Mouse (Mus musculus) kidney, embryonic 15.5 days (tissue): ENCODE data around the gene Cdh5. TPM values are rescaled to one million over a fixed set of nuclear protein-coding genes. Genes with fewer than 3 reads are reported as not detected.
A peak's percentile ranks its signal among the peaks of the same experiment; 100 is the strongest.
"Not testable (repeated sequence)": the region's sequence is repeated elsewhere in the genome, so short reads cannot be mapped to it uniquely, and the experiment has no call there.

Source experiments
- ATAC-seq: fragments of 200-750 bp; cut with Nextera tagmentation; replicated peaks from 2 replicates; pipeline ENCODE4 v1.8.0; 2017; ENCODE audit warnings: moderate TSS enrichment; ENCODE audit not compliant: low FRiP score
- H3K27ac ChIP-seq: fragments of 300-500 bp; sonication (generic); 2 replicates; pipeline ENCODE4 v1.5.1; 2015; ENCODE audit warnings: mild to moderate bottlenecking, inconsistent platforms
- H3K27me3 ChIP-seq: fragments of 300-500 bp; sonication (generic); 2 replicates; pipeline ENCODE4 v1.6.1; 2015; ENCODE audit warnings: inconsistent platforms
- H3K36me3 ChIP-seq: fragments of 300-500 bp; sonication (generic); 2 replicates; pipeline ENCODE4 v1.6.1; 2015; ENCODE audit warnings: inconsistent platforms
- H3K4me1 ChIP-seq: fragments of 300-500 bp; sonication (generic); 2 replicates; pipeline ENCODE4 v1.6.1; 2015; ENCODE audit warnings: inconsistent platforms
- H3K4me2 ChIP-seq: fragments of 300-500 bp; sonication (generic); 2 replicates; pipeline ENCODE4 v1.6.1; 2015; ENCODE audit warnings: moderate library complexity, mild to moderate bottlenecking, inconsistent platforms
- H3K4me3 ChIP-seq: fragments of 300-500 bp; sonication (generic); replicated peaks from 2 replicates; pipeline ENCODE4 v1.5.1; 2015; ENCODE audit warnings: mild to moderate bottlenecking, inconsistent platforms
- H3K9ac ChIP-seq: fragments of 300-500 bp; sonication (generic); 2 replicates; pipeline ENCODE4 v1.6.1; 2015; ENCODE audit warnings: mild to moderate bottlenecking, inconsistent platforms
- H3K9me3 ChIP-seq: fragments of 300-500 bp; sonication (generic); replicated peaks from 2 replicates; pipeline ENCODE4 v1.6.1; 2016; ENCODE audit warnings: inconsistent platforms
- WGBS: fragments of 180-500 bp; shearing (Covaris S2); methylation state at CpG from one replicate; pipeline ENCODE4 v1.1.7; 2015; ENCODE audit warnings: mixed read lengths; 5-methylcytosine and 5-hydroxymethylcytosine counted together
- polyA plus RNA-seq: library from polyadenylated mRNA; unstranded; fragments of >200 nt; fragmentation: Nextera tagmentation; extraction: Ambion mirVana; gene quantifications from 2 replicates; pipeline ENCODE4 v1.2.1, GENCODE M21; 2015

Gene Cdh5
- polyA plus RNA-seq, 1 experiment from 2014 or later: 38.3 TPM

- ATAC-seq: no peak
- Histone ChIP-seq H3K9ac (no peak overlapping the region), H3K9me3 (no peaks in the 10 kb centered on the region), H3K4me2 (no peak overlapping the region), H3K4me1 (peaks cover 14% of the 10 kb centered on the region), H3K27me3 (no peaks in the 10 kb centered on the region), H3K4me3 (no peak overlapping the region), H3K36me3 (no peaks in the 10 kb centered on the region), H3K27ac (peak overlapping the region; percentile 75)
- WGBS: 29% methylated on average over 6 of the region's 6 CpGs
Measured at GRCm38 (mm10) chr8:104098671-104099346, 2.6 kb upstream of the Cdh5 start.

DNA sequence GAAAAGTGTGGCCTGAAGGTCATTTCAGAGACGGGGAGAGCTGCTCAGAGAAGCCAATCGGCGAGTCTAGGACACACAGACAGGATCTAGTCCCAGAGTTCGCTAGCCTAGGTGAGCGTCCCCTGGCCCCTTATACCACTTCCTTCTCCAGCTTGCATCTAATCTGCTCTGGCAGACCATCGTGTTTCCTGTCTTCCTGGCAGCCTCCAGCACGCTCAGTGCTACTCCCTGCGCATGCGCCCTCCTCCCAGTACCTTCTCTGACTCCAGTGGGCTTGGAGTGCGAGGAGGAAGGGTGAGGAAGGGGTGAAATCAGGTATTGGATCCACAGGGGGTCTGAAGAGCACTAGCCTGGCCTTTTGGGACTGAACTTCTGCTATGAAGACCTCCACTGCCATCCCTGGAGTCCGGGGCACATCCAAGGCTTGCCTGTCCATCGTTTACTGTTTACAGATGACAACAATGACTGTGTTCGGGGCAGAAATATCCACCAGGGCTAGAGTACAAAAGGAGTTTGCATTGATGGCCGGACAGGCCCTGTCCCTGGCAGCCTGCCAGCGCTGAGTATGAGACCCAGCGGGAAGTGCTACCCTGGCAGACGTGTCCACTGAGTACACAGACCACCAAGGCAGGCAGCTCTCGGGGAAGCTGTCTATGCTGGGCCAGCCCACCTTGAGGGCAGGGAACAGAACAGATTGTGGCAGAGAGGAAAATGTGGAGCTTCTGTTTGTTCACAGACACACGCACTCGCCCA, 1.9 kb upstream of the Cdh5 start:
- no peak; the same call in 1 of the 2 replicates for ATAC-seq
- no peaks in the 10 kb centered on the region for H3K36me3 ChIP-seq
- peaks cover 14% of the 10 kb centered on the region for H3K4me1 ChIP-seq
- H3K27ac ChIP-seq: peak overlapping the region; percentile 75
- H3K9me3 ChIP-seq: no peaks in the 10 kb centered on the region
- H3K27me3 ChIP-seq: no peaks in the 10 kb centered on the region
- H3K4me2 ChIP-seq: no peak overlapping the region
- no peak overlapping the region for H3K4me3 ChIP-seq
- 58% methylated on average over 20 of the region's 20 CpGs for WGBS
- no peak overlapping the region for H3K9ac ChIP-seq

DNA sequence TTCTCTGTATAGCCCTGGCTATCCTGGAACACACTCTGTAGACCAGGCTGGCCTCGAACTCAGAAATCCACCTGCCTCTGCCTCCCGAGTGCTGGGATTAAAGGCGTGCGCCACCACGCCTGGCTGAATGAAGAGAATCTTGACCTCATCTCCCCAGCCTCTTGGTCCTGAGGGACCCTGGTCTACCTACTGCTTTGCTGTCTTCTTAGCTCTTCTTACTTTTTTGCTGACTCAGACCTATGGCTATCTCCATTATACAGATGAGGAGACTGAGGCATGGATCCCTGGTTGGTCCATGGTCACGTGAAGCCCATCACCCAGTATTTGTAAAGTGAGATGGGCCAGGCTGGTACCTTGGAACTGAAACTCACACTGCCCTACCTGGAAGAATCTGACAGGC, 701 bp upstream of the Cdh5 start:
- H3K27ac ChIP-seq: 0 out of 2 replicates have a peak overlapping the region, but pooled peaks have one; percentile 34
- H3K4me3 ChIP-seq, H3K4me2 ChIP-seq, H3K9ac ChIP-seq, H3K9me3 ChIP-seq, H3K36me3 ChIP-seq, H3K27me3 ChIP-seq, ATAC-seq: not testable (repeated sequence)
- WGBS: 89% methylated on average over 6 of the region's 6 CpGs
- H3K4me1 ChIP-seq: peaks cover 21% of the 10 kb centered on the region

DNA sequence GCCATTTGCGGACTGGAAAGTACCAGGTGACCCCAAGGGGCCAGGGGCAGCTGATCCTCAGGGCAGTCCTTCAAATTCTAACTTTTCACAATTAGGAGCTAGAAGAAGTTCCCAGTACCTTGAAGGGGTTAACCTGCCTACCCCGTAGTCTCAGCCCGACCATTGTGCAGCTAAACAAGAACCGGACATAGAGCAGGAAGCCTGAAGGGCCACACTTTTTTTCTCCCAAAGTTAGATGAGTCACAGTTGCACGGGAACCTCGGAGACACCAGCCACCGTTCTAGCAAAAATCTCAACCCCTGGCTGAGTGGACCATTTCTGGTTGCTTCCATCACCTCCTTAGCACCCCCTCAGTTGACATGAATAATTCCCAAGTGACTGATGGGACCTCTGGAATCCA, 2.0 kb downstream of the Cdh5 start:
- peak overlapping the region; percentile 64 for H3K27ac ChIP-seq
- H3K4me1 ChIP-seq: peaks cover 34% of the 10 kb centered on the region
- peak overlapping the region; percentile 37 for H3K4me3 ChIP-seq
- 57% methylated on average over 7 of the region's 7 CpGs for WGBS
- 0 out of 2 replicates have a peak overlapping the region, but pooled peaks have one; percentile 10 for H3K9ac ChIP-seq
- no peaks in the 10 kb centered on the region for H3K36me3 ChIP-seq
- H3K27me3 ChIP-seq: no peaks in the 10 kb centered on the region
- no peak for ATAC-seq
- H3K4me2 ChIP-seq: peak overlapping the region; percentile 29
- no peaks in the 10 kb centered on the region for H3K9me3 ChIP-seq

- 50% methylated on average over 6 of the region's 6 CpGs for WGBS
- H3K9me3 ChIP-seq: no peaks in the 10 kb centered on the region
- no peak overlapping the region for H3K4me3 ChIP-seq
- no peaks in the 10 kb centered on the region for H3K36me3 ChIP-seq
- H3K9ac ChIP-seq: no peak overlapping the region
- H3K27me3 ChIP-seq: no peaks in the 10 kb centered on the region
- peak; percentile 68 for ATAC-seq
- 0 out of 2 replicates have a peak overlapping the region, but pooled peaks have one; percentile 30 for H3K27ac ChIP-seq
- peak overlapping the region; percentile 17 for H3K4me2 ChIP-seq
- H3K4me1 ChIP-seq: peaks cover 25% of the 10 kb centered on the region
Measured at GRCm38 (mm10) chr8:104105768-104106167, 4.3 kb downstream of the Cdh5 start.

- Histone ChIP-seq H3K36me3 (no peaks in the 10 kb centered on the region), H3K27me3 (no peaks in the 10 kb centered on the region), H3K4me3 (no peak overlapping the region), H3K27ac (no peak overlapping the region), H3K4me2 (no peak overlapping the region), H3K9ac (no peak overlapping the region), H3K9me3 (no peaks in the 10 kb centered on the region), H3K4me1 (peaks cover 25% of the 10 kb centered on the region)
- WGBS: 69% methylated on average over 7 of the region's 7 CpGs
- no peak for ATAC-seq
Measured at GRCm38 (mm10) chr8:104106276-104106946, 5.0 kb downstream of the Cdh5 start.

GRCm38 (mm10) chr8:104107111-104107510, 5.7 kb downstream of the Cdh5 start:
- H3K4me2 ChIP-seq: no peak overlapping the region

GRCm38 (mm10) chr8:104108048-104108447, 6.6 kb downstream of the Cdh5 start:
- Histone ChIP-seq H3K4me2 (no peak overlapping the region), H3K4me1 (peaks cover 25% of the 10 kb centered on the region), H3K36me3 (no peaks in the 10 kb centered on the region), H3K27me3 (no peaks in the 10 kb centered on the region), H3K9ac (no peak overlapping the region), H3K4me3 (no peak overlapping the region), H3K9me3 (no peaks in the 10 kb centered on the region), H3K27ac (no peak overlapping the region)
- WGBS: 33% methylated on average over 5 of the region's 5 CpGs
- no peak for ATAC-seq

More at GRCm38 (mm10) chr8:104107111-104107510, 5.7 kb downstream of the Cdh5 start:
- no peak for ATAC-seq
- Histone ChIP-seq H3K9ac (no peak overlapping the region), H3K36me3 (no peaks in the 10 kb centered on the region), H3K27me3 (no peaks in the 10 kb centered on the region), H3K4me3 (no peak overlapping the region), H3K4me1 (peaks cover 25% of the 10 kb centered on the region), H3K27ac (no peak overlapping the region), H3K9me3 (no peaks in the 10 kb centered on the region)

DNA sequence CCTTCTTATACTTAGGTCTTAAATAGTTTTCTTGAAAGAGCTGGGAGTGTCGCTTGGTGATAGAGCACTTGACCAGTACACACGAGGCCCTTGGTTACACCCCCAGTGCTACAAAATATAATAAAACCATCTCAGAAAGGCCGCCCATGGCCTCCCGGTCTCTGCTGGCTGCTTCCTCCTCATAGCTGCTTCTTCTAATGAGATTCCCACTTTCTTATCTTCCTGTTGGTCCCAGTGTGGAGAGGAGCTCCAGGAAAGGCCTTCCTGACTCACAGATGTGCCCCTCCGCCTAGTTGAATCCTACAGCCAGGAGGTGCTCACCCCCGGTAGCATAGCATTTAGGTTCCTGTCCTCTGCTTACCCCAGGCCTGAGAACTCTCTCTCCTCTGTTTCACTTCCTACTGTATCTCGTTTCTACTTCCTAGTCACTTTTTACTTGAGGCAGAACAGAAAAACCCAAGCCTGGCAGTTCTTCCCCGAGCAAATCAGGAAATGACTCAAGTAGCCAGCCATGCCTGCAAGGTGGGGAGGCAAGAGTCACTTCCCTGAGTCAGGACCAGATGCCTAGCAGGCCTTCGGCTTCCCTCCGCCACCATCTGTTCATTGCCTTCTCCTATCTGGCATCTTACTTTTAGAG, 9.2 kb downstream of the Cdh5 start:
- no peak overlapping the region for H3K4me2 ChIP-seq
- no peaks in the 10 kb centered on the region for H3K36me3 ChIP-seq
- H3K4me3 ChIP-seq: no peak overlapping the region
- no peak overlapping the region for H3K27ac ChIP-seq
- ATAC-seq: no peak
- no peaks in the 10 kb centered on the region for H3K27me3 ChIP-seq
- no peak overlapping the region for H3K9ac ChIP-seq
- H3K4me1 ChIP-seq: peaks cover 19% of the 10 kb centered on the region
- H3K9me3 ChIP-seq: no peaks in the 10 kb centered on the region
- WGBS: 66% methylated on average over 10 of the region's 10 CpGs

- ATAC-seq: no peak; the same call in 1 of the 2 replicates
Measured at GRCm38 (mm10) chr8:104121640-104122416, 20.4 kb downstream of the Cdh5 start.

GRCm38 (mm10) chr8:104123080-104123657, 21.7 kb downstream of the Cdh5 start:
- H3K27ac ChIP-seq: no peak overlapping the region
- H3K4me3 ChIP-seq: no peak overlapping the region
- no peak overlapping the region for H3K9ac ChIP-seq
- ATAC-seq: peak; percentile 79
- H3K36me3 ChIP-seq: no peaks in the 10 kb centered on the region
- no peaks in the 10 kb centered on the region for H3K27me3 ChIP-seq
- H3K4me2 ChIP-seq: no peak overlapping the region
- no peaks in the 10 kb centered on the region for H3K9me3 ChIP-seq
- H3K4me1 ChIP-seq: no peaks in the 10 kb centered on the region
- WGBS: 52% methylated on average over 2 of the region's 2 CpGs

More at GRCm38 (mm10) chr8:104121640-104122416, 20.4 kb downstream of the Cdh5 start:
- no peak overlapping the region for H3K4me2 ChIP-seq
- WGBS: 72% methylated on average over 12 of the region's 12 CpGs
- no peak overlapping the region for H3K27ac ChIP-seq
- no peaks in the 10 kb centered on the region for H3K36me3 ChIP-seq
- no peak overlapping the region for H3K4me3 ChIP-seq
- no peaks in the 10 kb centered on the region for H3K4me1 ChIP-seq
- no peak overlapping the region for H3K9ac ChIP-seq
- H3K27me3 ChIP-seq: no peaks in the 10 kb centered on the region
- no peaks in the 10 kb centered on the region for H3K9me3 ChIP-seq
